Mouse (Mus musculus): ENCODE data around the gene Slc9a5. TPM values are rescaled to one million over a fixed set of nuclear protein-coding genes. Genes with fewer than 3 reads are reported as not detected.

Gene Slc9a5
- polyA plus RNA-seq, 1 experiment from 2014 or later, result 7.3 TPM

DNA sequence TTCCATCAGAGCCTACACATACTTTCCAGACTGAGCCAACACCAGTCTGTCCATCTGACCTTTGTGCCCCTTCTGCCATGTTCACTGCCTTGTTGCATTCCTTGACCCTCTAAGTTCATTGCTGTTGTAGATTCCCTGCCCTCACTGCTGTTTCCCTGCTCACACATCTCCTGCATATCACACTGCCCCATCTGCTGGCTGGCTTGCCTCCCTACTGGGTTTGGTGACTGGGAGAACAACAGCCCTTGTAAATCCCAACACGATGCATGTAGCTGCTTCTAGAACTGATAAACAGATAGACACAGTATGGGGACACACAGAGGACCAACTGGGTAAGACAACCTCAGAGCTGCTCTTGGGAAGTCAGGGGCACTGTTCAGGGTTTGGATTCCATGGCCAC lies 36.9 kb upstream of the Slc9a5 start:
- Histone ChIP-seq H3K4me2 (no peak overlapping the region), H3K9ac (no peak overlapping the region), H3K4me1 (replicated peaks) (no peaks in the 10 kb centered on the region), H3K36me3 (peaks cover 95% of the 10 kb centered on the region), H3K4me3 (no peak overlapping the region), H3K27ac (no peak overlapping the region), H3K9me3 (no peaks in the 10 kb centered on the region), H3K27me3 (no peaks in the 10 kb centered on the region)
- 90% methylated on average over 1 of the region's 1 CpGs for WGBS
- no peak for ATAC-seq (ENCODE audit: low FRiP score)

DNA sequence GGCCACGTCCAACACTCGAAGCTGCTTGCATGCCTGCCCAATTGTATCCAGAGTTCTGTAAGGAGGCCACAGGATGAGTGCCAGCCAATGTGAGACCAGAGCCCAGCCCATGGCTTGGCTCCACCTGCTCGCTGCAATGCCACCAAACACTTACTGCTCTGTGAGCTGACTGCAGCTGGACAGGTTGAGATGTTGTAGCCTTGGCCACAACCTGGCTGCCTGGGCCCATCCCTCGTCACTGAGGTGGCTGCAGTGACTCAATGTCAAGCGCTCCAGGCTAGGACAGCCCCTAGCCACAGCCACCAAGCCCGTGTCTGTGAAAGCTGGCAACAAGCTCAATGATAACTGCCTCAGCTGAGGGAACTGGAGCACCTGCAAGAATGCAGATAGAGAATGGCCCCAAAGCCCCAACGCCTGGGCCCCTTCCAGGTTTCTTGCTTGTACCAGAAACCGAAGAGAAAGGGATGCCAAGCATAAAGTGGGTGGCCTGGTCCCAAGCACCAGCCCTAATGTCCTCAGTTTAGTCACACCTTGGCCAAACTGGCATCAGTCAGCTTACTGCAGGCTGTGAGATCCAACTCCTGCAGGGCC lies 35.7 kb upstream of the Slc9a5 start:
- ATAC-seq (ENCODE audit: low FRiP score), result no peak
- 95% methylated on average over 8 of the region's 8 CpGs for whole genome bisulfite sequencing
- peaks cover 97% of the 10 kb centered on the region for H3K36me3 ChIP-seq

DNA sequence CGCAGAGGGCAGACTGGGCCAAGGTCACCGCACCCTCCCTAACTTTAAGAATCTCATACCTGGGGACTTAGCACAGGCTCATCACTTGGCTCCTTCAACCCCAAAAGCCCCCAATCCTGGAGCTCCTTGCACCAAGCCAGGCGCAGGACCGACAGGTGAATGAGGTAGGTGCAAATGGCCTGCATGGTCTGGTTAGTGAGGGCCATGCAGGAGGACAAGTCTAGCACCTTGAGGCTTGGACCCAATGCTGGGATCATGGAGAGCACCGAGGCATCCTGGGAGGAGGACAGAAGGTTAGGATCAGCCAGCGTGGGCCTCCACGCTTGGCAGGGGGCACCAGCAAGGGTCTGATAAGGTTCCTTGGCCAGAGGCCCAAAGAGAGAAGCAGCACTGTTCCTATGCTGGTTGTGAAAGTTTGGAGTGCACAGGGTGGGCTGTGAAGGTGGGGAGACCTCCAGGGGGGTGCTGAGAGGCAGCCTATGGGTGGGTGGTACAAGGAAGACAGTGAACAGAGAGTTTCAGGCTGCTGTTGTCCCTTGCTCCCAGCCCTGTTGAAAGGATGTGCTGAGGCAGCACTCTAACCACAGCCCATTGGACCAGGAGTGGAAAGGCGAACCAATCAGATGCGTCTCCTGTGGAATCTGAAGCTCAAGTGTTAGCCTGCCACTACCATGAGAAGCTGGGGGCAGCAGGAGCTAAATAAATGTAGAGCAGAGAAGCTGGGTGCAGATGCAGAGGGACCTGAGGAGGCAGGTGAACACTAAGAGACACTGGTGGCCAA lies 34.8 kb upstream of the Slc9a5 start:
- no peak for ATAC-seq (ENCODE audit: low FRiP score)
- H3K4me1 ChIP-seq (replicated peaks), result no peaks in the 10 kb centered on the region
- H3K27me3 ChIP-seq, result no peaks in the 10 kb centered on the region
- no peaks in the 10 kb centered on the region for H3K9me3 ChIP-seq
- WGBS, result 83% methylated on average over 9 of the region's 9 CpGs
- H3K36me3 ChIP-seq, result peaks cover 97% of the 10 kb centered on the region
- no peak overlapping the region for H3K27ac ChIP-seq
- no peak overlapping the region for H3K4me2 ChIP-seq
- no peak overlapping the region for H3K9ac ChIP-seq
- no peak overlapping the region for H3K4me3 ChIP-seq

More for the DNA sequence above, 35.7 kb upstream of the Slc9a5 start:
- H3K9ac ChIP-seq, result no peak overlapping the region
- H3K27ac ChIP-seq, result no peak overlapping the region
- no peaks in the 10 kb centered on the region for H3K27me3 ChIP-seq
- H3K4me2 ChIP-seq, result no peak overlapping the region
- H3K4me3 ChIP-seq, result no peak overlapping the region
- no peaks in the 10 kb centered on the region for H3K4me1 ChIP-seq (replicated peaks)
- no peaks in the 10 kb centered on the region for H3K9me3 ChIP-seq

DNA sequence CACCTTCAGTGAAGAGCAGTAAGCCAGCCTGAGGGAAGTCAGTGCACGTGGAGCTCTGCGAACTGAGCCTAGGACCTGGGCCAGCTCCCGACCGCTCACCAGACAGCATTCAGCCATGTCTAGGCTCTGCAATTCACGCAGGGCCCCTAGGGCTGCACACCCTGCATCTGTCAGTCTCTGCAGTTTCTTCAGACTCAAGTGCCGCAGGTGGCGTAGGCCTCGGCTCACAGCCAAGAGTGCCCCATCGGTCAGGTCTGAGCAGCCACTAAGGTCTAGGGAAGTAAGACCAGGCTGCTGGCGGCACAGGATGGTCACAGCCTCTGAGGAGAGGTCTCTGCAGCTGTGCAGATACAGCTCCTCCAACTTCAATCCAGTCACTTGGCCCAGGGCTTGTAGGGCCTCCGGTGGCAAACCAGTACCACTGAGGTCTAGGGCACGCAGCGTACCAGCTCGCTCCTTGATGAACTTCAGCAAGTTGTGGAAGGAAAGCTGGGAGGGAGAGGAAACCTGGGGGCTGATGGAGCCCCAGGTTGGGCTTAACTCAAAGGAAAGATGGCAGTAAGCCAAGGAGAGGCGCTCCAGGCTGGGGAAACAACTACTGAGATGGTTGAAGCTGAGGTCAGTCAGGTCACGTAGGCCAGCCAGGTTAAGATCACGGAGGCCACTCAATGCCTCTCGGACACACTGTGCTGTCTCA lies 33.4 kb upstream of the Slc9a5 start:
- ATAC-seq (ENCODE audit: low FRiP score), result no peak
- Histone ChIP-seq H3K27ac (no peak overlapping the region), H3K27me3 (no peaks in the 10 kb centered on the region), H3K4me3 (no peak overlapping the region), H3K9ac (no peak overlapping the region), H3K36me3 (peaks cover 96% of the 10 kb centered on the region), H3K9me3 (no peaks in the 10 kb centered on the region), H3K4me1 (replicated peaks) (no peaks in the 10 kb centered on the region), H3K4me2 (no peak overlapping the region)
- WGBS, result 92% methylated on average over 18 of the region's 18 CpGs

DNA sequence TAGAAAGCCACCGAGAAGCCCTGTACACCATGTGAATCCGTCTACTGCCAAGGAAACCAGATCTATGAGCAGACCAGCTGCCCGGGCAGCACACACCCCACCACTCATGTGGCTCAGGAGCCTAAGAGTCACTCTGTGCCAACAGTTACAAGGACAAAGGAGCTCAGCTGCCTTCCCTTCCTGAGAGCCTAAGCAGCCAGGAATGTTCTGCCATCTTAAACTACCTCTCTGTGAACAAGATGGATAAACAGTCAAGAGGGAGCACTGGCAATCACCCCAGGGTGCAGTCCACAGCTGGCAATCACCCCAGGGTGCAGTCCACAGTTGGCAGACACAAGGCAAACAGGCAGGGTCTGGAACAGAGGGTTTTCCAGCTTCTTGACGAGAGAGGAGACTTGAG lies 30.7 kb upstream of the Slc9a5 start:
- Histone ChIP-seq H3K27ac (no peak overlapping the region), H3K27me3 (no peaks in the 10 kb centered on the region), H3K4me3 (no peak overlapping the region), H3K9ac (no peak overlapping the region), H3K9me3 (no peaks in the 10 kb centered on the region), H3K4me1 (replicated peaks) (no peaks in the 10 kb centered on the region), H3K4me2 (no peak overlapping the region), H3K36me3 (peaks cover 80% of the 10 kb centered on the region)
- WGBS, result 91% methylated on average over 4 of the region's 4 CpGs
- ATAC-seq (ENCODE audit: low FRiP score), result no peak

DNA sequence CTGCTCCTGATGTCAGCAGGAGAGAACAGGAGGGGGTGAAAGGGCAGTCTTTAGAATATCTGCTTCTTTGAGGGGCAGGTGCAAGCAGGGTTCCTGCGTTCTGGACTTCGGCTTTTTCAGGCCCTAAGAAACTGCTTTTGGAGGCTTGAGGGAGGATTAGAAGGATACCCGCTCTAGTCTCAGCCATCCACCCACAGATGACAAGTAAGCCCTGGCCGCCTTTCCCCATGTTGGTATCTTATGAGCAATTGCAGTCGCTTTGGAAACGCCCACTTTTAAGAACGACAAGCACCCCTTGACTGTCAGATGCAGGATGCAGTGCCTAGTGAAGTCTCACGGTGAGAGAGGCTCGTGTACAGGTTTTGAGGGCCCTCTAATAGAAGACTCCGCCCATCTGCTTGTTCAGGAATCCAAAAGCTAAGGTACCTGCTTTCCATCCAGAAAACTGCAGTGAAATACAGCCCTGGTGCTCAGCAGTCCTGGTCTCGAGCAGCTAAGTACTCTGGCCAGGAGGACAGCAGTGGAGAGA lies 29.9 kb upstream of the Slc9a5 start:
- peaks cover 77% of the 10 kb centered on the region for H3K36me3 ChIP-seq

DNA sequence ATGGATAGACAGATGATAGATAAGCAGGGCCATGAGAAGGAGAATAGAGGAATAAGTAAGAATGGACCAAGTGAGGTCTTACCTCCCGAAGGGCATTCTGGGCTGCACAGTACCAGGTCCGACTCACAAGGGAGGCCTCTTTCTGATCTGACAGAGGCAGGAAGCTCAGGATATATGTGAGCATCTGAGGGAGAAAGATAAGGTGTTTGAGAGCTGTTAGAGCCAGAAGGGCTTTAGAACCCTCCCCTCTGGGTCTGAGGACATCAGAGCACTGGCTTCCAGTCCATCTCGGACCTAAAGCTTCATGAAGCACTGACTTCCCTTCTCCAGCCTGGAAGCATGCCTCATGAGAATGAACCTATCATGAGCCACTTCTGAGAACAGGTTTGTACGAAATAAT lies 25.5 kb upstream of the Slc9a5 start:
- peaks cover 29% of the 10 kb centered on the region for H3K4me1 ChIP-seq (replicated peaks)
- H3K27ac ChIP-seq, result no peak overlapping the region
- no peak overlapping the region for H3K4me2 ChIP-seq
- no peak overlapping the region for H3K9ac ChIP-seq
- no peaks in the 10 kb centered on the region for H3K27me3 ChIP-seq
- no peak overlapping the region for H3K4me3 ChIP-seq
- H3K36me3 ChIP-seq, result peaks cover 37% of the 10 kb centered on the region
- ATAC-seq (ENCODE audit: low FRiP score), result no peak
- no peaks in the 10 kb centered on the region for H3K9me3 ChIP-seq
- 86% methylated on average over 4 of the region's 4 CpGs for WGBS

More for the DNA sequence above, 29.9 kb upstream of the Slc9a5 start:
- H3K4me2 ChIP-seq, result no peak overlapping the region
- H3K4me3 ChIP-seq, result no peak overlapping the region
- no peaks in the 10 kb centered on the region for H3K9me3 ChIP-seq
- no peak for ATAC-seq (ENCODE audit: low FRiP score)
- H3K9ac ChIP-seq, result no peak overlapping the region
- no peaks in the 10 kb centered on the region for H3K4me1 ChIP-seq (replicated peaks)
- WGBS, result 86% methylated on average over 11 of the region's 11 CpGs
- H3K27me3 ChIP-seq, result no peaks in the 10 kb centered on the region
- no peak overlapping the region for H3K27ac ChIP-seq

DNA sequence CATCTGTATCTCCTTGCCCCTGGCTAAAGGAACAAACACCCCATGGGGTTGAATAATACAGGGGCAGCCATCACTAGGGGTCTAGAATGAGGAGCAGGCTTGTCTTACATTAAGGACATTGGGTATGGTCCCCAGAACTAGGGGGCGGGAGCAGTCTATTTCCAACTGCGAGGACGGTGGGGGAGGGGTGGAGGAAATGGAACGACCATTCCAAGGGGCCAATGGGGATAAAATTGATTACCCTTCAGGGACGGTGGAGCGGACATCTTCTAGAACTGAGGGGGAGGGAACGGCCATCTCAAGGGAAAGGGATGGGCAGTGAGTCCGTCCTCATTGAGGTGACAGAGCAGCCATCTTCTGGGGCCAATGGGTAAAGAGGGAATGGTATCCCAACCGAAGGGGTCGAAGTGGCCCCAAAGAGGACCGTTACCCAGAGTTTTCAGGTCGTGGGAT lies 23.0 kb upstream of the Slc9a5 start:
- Histone ChIP-seq H3K27me3 (no peaks in the 10 kb centered on the region), H3K4me3 (peak overlapping the region; percentile 79), H3K9ac (peak overlapping the region; percentile 92), H3K4me2 (peak overlapping the region; percentile 76), H3K9me3 (no peaks in the 10 kb centered on the region), H3K36me3 (peaks cover 42% of the 10 kb centered on the region), H3K4me1 (replicated peaks) (peaks cover 31% of the 10 kb centered on the region), H3K27ac (peak overlapping the region; percentile 88)
- ATAC-seq (ENCODE audit: low FRiP score), result peak; percentile 75
- whole genome bisulfite sequencing, result under 1% methylated on average over 12 of the region's 12 CpGs

DNA sequence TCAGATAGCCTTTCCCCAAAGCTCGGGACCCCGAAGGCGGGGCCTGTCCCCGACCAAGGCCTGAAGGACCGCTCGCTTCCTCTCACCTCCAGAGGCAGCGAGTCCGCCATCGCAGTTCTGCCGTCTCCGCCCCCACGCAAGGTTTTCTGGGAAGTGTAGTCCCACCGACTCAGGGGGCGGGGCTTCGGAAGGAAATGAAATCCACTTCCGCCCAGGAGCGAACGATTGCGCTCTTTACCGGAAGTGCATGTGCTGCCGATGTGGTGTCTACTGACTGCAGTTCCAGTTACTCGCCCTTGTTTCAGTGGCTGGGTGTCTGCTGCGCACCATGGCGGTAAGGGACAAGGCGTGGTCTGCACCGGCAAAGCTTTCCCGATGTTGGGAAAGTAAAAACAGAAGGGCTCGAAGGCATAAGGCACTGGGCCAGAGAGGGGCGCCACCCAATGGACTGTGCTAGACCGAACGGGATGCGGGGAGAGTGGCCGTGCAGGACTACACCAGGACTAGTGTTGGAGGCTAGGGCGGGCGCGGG lies 22.4 kb upstream of the Slc9a5 start, which contains the start of the genes Lrrc29 and Tmem208:
Lrrc29 (minus strand) TSS at position 138 of the 532 bp plus-strand sequence.
Tmem208 (plus strand) TSS at position 214 of the 532 bp plus-strand sequence.
- Histone ChIP-seq H3K9me3 (no peaks in the 10 kb centered on the region), H3K4me3 (peak within 1 kb of the TSS; percentile 79), H3K27me3 (no peaks in the 10 kb centered on the region), H3K4me1 (replicated peaks) (peaks cover 31% of the 10 kb centered on the region), H3K9ac (peak within 1 kb of the TSS; percentile 92), H3K4me2 (peak within 1 kb of the TSS; percentile 85), H3K27ac (peak within 1 kb of the TSS; percentile 88), H3K36me3 (peaks cover 47% of the 10 kb centered on the region)
- WGBS, result under 1% methylated on average over 36 of the region's 36 CpGs
- ATAC-seq (ENCODE audit: low FRiP score), result peak; percentile 93

DNA sequence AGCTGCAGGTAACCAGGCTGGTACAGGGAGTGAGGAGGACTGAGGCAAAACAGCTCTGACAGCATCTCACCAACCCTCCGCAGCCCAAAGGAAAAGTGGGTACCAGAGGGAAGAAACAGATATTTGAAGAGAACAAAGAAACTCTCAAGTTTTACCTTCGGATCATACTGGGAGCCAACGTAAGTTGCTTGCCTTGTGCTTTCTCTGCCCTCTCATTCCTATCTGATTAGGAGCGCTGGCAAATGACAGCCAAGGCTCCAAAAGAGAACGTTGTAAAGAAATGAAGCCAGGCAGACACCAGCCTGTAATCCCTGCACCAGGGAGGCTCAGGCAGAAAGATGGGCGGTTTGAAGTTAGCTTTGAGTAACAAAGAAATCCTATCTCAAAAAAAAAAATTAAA lies 21.7 kb upstream of the Slc9a5 start:
- peaks cover 53% of the 10 kb centered on the region for H3K36me3 ChIP-seq
- H3K9me3 ChIP-seq, result no peaks in the 10 kb centered on the region
- peak overlapping the region; percentile 85 for H3K4me2 ChIP-seq
- peak overlapping the region; percentile 79 for H3K4me3 ChIP-seq
- whole genome bisulfite sequencing, result 48% methylated on average over 6 of the region's 6 CpGs
- peaks cover 31% of the 10 kb centered on the region for H3K4me1 ChIP-seq (replicated peaks)
- H3K9ac ChIP-seq, result peak overlapping the region; percentile 79
- no peak for ATAC-seq (ENCODE audit: low FRiP score)
- H3K27ac ChIP-seq, result peak overlapping the region; percentile 87
- H3K27me3 ChIP-seq, result no peaks in the 10 kb centered on the region

DNA sequence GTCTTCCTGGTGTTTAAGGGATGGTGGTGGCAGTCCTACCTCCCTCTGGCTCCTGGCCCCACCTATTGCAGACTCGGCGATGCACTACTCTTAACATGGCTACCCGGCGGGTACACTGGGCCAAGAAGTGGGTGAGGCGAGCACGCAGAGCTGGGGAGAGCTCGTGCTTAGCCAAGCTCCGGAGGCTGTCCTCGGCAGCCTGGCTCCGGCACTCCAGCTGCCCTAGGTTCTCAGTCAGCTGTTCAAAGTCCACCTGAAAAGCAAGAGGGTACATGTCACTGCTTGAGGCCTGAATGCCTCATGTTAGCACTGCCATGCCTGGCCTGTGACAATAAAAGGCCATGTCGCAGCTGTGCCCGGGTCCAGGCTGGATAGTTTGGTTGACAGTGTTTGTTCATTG lies 18.3 kb upstream of the Slc9a5 start:
- Histone ChIP-seq H3K4me3 (no peak overlapping the region), H3K36me3 (peaks cover 67% of the 10 kb centered on the region), H3K4me2 (no peak overlapping the region), H3K9ac (no peak overlapping the region; the same call in 1 of the 2 replicates), H3K4me1 (replicated peaks) (peaks cover 19% of the 10 kb centered on the region), H3K27me3 (no peaks in the 10 kb centered on the region), H3K27ac (no peak overlapping the region), H3K9me3 (no peaks in the 10 kb centered on the region)
- 96% methylated on average over 12 of the region's 12 CpGs for WGBS
- no peak for ATAC-seq (ENCODE audit: low FRiP score)

DNA sequence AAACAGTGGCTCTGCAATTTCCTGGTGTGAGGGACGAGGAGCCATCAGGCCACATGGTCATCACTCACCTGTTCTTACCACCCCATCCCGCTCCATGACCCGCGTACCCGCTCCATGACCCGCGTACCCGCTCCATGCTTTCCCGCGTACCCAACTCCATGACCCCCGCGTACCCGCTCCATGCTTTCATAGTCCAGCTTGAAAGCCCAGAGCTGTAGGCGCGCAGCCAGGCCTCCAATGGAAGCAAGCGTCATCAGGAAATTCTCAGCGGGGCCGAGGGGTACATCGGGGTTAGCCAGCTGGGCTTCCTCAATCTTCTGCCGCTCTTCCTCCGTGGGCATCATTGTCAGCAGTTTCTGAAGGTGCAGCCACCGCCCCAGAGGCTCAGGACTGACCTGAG lies 17.2 kb upstream of the Slc9a5 start:
- ATAC-seq (ENCODE audit: low FRiP score), result no peak
- no peak overlapping the region for H3K27ac ChIP-seq
- WGBS, result 97% methylated on average over 22 of the region's 22 CpGs

More for the DNA sequence above, 17.2 kb upstream of the Slc9a5 start:
- H3K4me3 ChIP-seq, result no peak overlapping the region
- H3K27me3 ChIP-seq, result no peaks in the 10 kb centered on the region
- peaks cover 70% of the 10 kb centered on the region for H3K36me3 ChIP-seq
- H3K4me2 ChIP-seq, result no peak overlapping the region
- no peak overlapping the region for H3K9ac ChIP-seq
- peaks cover 16% of the 10 kb centered on the region for H3K4me1 ChIP-seq (replicated peaks)
- no peaks in the 10 kb centered on the region for H3K9me3 ChIP-seq

Data from hindbrain, embryonic 13.5 days (tissue).